Mouse (Mus musculus): ENCODE results near the gene Plin4.

Plin4 gene

GRCm38 (mm10) chr17:56057381-56058120, 52.1 kb downstream of the Plin4 start:
- DNase-seq (ENCODE audit: low spot score): no peak

- no peak for DNase-seq (ENCODE audit: low spot score)
Observed at GRCm38 (mm10) chr17:56055945-56056678, 53.5 kb downstream of the Plin4 start.

- no peak for DNase-seq (ENCODE audit: low spot score)
Observed at GRCm38 (mm10) chr17:56054938-56055337, 54.7 kb downstream of the Plin4 start.

- DNase-seq (ENCODE audit: low spot score): no peak
Observed at GRCm38 (mm10) chr17:56051369-56051768, 58.2 kb downstream of the Plin4 start.

Measured in lung, postnatal 25 days (tissue).